Mouse (Mus musculus) spleen, adult 2 months (tissue): ENCODE measurements around the gene 4930486L24Rik.
A peak's percentile ranks its signal among the peaks of the same experiment; 100 is the strongest.

Experiments used
- CTCF ChIP-seq: fragments of 200-500 bp; IDR thresholded peaks from 2 replicates; pipeline ENCODE4 v1.5.1; 2011; ENCODE audit warnings: mild to moderate bottlenecking, inconsistent platforms; ENCODE audit not compliant: insufficient read depth, insufficient read length, insufficient replicate concordance; ENCODE audit errors: extremely low read depth
- POLR2A ChIP-seq: fragments of 200-500 bp; IDR thresholded peaks from 2 replicates; pipeline ENCODE4 v1.6.1; 2011; ENCODE audit warnings: low read depth, low read length, inconsistent platforms

DNA sequence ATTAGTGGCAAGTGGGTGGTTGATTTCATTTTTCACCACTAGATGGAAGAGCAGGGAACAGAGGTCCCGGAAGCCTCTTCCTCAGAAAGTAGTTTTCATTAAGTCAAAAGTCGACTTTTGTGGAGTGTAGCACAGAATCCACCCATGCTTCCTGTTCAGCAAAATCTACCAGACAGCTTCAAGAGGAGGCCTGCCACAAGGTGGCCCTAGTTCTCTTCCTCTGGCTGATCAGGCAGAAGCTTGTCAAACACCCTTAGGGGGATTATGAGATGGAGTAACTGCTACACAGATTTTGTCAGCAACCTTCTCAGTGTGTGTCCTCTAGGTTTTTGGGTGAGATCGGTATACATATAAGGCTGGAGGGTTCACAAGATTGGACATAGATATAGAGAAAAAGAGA, 38.2 kb downstream of the 4930486L24Rik start:
- TF ChIP-seq CTCF (peak; percentile 38; the same call in 1 of the 2 replicates), POLR2A (no peak)
